Mouse (Mus musculus) lung, postnatal 10 days (tissue): ENCODE measurements around the gene Grxcr1.

ENCODE experiments used
- DNase-seq: peaks from one replicate; pipeline ENCODE4 v3.0.0; 2021

Grxcr1 gene

GRCm38 (mm10) chr5:68097665-68098624 is 66.3 kb downstream of the Grxcr1 start:
- no peak for DNase-seq

- no peak for DNase-seq
Observed at GRCm38 (mm10) chr5:68112430-68113036, 80.9 kb downstream of the Grxcr1 start.

GRCm38 (mm10) chr5:68120880-68121279 is 89.2 kb downstream of the Grxcr1 start:
- no peak for DNase-seq

- no peak for DNase-seq
Observed at GRCm38 (mm10) chr5:68122883-68123282, 91.2 kb downstream of the Grxcr1 start.

- DNase-seq, result no peak
Observed at GRCm38 (mm10) chr5:68125478-68125877, 93.8 kb downstream of the Grxcr1 start.

GRCm38 (mm10) chr5:68128421-68128820 is 96.8 kb downstream of the Grxcr1 start:
- peak; percentile 9 for DNase-seq

- DNase-seq, result no peak
Observed at GRCm38 (mm10) chr5:68128821-68129608, 97.4 kb downstream of the Grxcr1 start.

GRCm38 (mm10) chr5:68146818-68147217 is 115.2 kb downstream of the Grxcr1 start:
- no peak for DNase-seq

GRCm38 (mm10) chr5:68149946-68150345 is 118.3 kb downstream of the Grxcr1 start:
- no peak for DNase-seq

- DNase-seq, result no peak
Observed at GRCm38 (mm10) chr5:68150347-68151043, 118.9 kb downstream of the Grxcr1 start.

- no peak for DNase-seq
Observed at GRCm38 (mm10) chr5:68162503-68162902, 130.9 kb downstream of the Grxcr1 start.

GRCm38 (mm10) chr5:68165954-68166353 is 134.3 kb downstream of the Grxcr1 start:
- no peak for DNase-seq
